Mouse (Mus musculus): ENCODE data around the gene Olfr223.
"Not testable (repeated sequence)": the region's sequence is repeated elsewhere in the genome, so short reads cannot be mapped to it uniquely, and the experiment has no call there.

The Olfr223 gene

GRCm38 (mm10) chr11:59593189-59593588 is at the start of gene Olfr223:
TSS of gene Olfr223 (minus strand) at chr11:59593289.
- DNase-seq, result no peak

GRCm38 (mm10) chr11:59642420-59642819 is 49.3 kb upstream of the Olfr223 start:
- DNase-seq, result peak; percentile 32

DNA sequence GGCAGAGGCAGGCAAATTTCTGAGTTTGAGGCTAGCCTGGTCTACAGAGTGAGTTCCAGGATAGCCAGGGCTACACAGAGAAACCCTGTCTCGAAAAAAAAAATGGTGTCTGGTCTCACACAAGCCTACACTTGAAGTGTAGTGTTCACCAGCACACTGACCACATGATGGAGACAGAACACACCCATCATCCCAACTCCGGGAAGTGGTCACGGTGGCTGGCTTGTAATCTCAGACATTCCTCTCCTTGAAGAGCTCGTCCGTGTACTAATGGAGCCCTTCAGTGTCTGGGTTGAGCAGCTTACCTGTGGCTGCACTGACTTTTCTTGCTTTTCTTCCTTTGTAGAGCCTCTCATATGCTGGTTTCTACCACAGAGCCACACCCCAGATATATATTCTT is 48.1 kb upstream of the Olfr223 start:
- peak; percentile 64 for DNase-seq

DNA sequence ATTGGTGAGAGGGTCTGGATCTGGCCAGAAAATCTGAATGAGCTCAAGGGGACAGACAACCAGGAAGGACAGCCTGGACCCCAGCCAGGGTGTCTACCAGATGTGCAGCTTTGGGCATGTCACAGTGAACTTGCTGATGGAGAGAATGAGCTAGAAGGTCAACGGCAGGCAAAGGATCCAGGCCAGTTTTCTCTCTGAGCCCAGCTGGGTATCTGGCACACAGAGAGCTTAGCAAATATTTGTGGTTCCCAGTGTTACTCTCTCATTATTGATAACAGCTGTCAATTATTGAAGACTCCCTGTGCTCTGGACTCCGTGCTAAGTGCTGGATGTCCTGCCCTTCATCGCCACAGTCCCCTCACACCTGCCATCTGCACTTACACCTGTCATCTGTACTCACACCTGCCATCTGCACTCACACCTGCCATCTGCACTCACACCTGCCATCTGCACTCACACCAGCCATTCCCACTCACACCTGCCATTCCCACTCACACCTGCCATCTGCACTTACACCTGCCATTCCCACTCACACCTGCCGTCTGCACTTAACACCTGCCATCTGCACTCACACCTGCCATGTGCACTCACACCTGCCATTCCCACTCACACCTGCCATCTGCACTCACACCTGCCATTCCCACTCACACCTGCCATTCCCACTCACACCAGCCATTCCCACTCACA is 47.0 kb upstream of the Olfr223 start:
- DNase-seq, result peak; percentile 40

GRCm38 (mm10) chr11:59636695-59637414 is 43.8 kb upstream of the Olfr223 start:
- peak; percentile 59 for DNase-seq

- DNase-seq, result peak; percentile 79
Measured at GRCm38 (mm10) chr11:59635821-59636694, 43.0 kb upstream of the Olfr223 start.

- no peak for DNase-seq
Measured at GRCm38 (mm10) chr11:59635251-59635795, 42.2 kb upstream of the Olfr223 start.

GRCm38 (mm10) chr11:59634001-59634660 is 41.0 kb upstream of the Olfr223 start:
- peak; percentile 63 for DNase-seq

GRCm38 (mm10) chr11:59633037-59633436 is 39.9 kb upstream of the Olfr223 start:
- DNase-seq, result peak; percentile 86

DNA sequence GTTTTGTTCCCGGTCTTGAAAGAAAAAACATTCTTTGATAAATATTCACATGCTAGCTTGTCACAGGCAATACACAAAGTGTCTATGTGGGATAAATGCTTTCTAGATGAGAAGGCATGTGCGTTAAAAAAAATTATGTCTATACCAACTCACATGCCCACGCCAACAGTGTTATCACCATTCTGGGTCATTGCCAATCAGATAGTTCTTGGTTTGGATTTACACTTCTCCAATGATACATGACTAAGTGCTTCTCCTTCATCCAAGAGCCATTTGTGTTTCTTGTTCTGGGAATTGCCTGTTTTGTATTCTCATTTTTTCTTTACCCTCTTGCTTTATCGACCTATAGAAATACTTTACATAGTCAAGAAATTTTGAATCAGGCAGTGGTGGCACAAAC is 38.9 kb upstream of the Olfr223 start:
- DNase-seq, result no peak

DNA sequence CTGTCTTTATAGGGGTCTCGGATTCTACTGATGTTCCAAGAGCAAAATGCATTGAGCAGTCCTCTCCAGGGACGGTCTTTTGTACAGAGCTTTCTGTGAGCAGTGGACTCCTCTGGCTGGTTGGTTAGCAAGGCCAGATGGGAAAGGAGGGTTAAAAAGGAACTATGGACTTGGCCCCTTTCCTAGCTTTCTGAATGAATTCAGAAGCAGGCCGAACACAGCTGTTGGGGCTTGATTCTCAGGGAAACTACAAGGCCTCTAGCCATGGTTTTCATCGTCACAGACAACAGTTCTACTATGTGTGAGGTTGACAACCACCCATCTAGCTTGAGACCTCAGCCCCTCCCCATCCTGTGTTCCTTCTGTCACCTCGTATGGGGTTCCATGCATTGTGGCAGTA is 36.8 kb upstream of the Olfr223 start:
- DNase-seq, result no peak

GRCm38 (mm10) chr11:59628177-59628576 is 35.1 kb upstream of the Olfr223 start:
- no peak for DNase-seq

- no peak for DNase-seq
Measured at GRCm38 (mm10) chr11:59626192-59626591, 33.1 kb upstream of the Olfr223 start.

DNA sequence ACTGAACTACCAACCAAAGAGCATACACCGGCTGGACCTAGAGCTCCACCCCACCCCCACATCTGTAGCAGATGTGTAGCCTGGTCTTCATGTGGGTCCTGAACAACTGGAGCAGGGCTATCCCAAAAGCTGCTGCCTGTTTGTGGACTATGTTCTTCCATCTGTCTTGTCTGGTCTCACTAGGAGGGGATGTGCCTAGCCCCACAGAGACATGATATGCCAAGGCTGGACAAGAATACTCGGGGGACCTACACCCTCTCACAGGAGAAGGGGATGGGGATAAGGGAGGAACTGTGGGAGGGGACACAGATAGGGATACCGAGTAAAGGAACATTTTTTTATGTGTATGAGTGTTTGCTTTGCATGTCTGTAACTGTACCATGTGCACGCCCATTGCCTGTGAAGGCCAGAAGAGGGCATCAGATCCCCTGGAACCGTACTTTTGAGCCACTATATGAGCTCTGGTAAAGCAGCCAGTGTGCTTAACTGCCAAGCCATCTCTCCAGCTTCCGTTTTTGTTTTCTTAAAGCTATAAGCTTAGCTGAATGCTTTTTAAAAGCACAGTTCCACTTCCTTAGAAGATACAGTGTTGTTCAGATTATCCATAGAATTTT is 31.0 kb upstream of the Olfr223 start:
- peak; percentile 86 for DNase-seq

- peak; percentile 42 for DNase-seq
Measured at GRCm38 (mm10) chr11:59622214-59622613, 29.1 kb upstream of the Olfr223 start.

DNA sequence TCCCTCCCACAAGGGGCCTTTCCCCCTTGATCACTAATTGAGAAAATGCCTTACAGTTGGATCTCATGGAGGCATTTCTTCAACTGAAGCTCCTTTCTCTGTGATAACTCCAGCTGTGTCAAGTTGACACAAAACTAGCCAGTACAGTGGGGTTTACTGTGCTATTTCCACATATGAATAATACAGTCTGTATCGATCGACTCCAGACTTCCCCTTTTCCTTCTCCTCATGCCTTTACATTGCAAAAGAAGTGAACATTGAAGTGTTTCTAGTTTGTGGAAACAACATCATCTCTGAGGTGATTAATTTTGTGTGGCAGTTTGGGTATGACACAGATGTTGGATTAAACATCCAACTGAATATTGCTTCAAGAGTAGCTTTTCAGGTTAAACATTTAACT is 23.9 kb upstream of the Olfr223 start:
- not testable (repeated sequence) for DNase-seq

GRCm38 (mm10) chr11:59614120-59614519 is 21.0 kb upstream of the Olfr223 start:
- DNase-seq, result peak; percentile 73

GRCm38 (mm10) chr11:59611646-59612045 is 18.6 kb upstream of the Olfr223 start:
- peak; percentile 40 for DNase-seq

DNA sequence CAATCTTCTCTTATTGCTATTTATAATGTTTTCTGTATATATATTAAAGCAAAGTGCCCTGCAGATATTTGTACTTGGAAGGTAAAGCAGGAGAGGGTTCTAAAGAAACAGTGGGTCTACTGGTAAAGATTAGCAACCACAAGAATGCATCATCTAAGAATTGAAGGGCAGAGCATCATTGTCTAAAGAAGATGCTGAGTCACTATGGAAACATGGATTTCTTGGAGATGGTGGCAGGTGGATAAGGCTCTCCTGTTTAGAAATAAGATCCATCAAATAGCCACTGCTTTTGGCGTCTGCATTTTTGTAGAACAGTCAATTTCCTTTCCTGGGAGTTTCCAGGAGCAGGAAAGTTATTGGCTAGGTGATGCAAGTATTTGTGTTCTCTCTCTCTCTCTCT is 9.2 kb upstream of the Olfr223 start:
- DNase-seq, result no peak

DNA sequence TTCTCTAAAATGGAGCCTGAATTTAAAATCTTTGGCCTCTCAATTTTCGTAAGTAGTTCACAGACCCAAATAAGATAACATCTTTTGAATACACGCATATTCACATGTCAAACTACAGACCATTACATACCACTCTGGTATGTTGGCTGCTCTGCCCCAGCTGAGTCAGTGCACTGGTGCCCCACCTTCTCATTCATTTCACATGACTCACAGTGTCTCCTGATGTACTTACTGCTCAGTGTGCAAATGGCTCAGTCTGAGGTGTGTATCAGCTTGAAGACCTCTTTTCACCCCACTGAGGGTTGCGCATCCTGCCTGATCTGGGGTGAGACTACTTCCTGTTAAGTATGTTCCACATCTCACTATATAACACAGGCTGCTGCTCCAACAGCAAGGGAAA is 7.8 kb upstream of the Olfr223 start:
- peak; percentile 21 for DNase-seq

DNA sequence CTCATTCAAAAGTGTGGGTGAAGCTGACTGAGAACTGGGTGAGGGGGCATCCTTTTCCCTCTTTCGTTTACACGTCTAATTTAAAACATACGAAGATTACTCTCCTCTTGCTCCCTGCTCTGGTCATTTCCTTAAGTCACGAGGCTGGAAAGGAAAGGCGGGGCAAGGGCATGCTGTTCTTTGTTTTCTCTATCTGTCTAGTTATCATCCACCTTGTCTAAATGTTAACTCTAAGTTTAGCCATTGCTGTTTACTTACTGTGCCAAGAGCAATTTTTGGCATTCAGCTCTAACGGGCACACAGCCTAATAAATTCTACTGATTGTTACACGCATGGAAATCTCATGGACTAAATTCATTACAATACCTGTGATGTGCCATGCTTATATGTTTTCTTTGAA is 6.1 kb upstream of the Olfr223 start:
- peak; percentile 15 for DNase-seq

DNA sequence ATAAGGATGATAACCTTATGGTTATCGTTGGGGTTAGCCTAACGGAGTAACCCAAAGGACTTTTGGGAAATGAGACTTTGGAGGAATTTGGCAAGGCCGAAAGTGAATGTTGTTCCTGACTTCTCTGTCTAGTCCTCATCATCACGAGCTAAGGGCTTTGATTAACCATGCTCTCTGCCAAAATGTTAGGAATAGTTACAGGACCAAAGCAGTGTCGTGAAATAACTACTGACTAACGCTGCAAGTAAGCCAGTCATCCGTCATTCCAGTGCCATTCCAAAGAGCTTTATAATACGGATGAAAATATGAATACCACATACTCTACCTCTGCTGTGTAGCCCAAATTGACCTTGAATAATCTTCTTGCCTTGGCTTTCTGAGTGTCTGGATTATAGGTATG is 3.9 kb upstream of the Olfr223 start:
- DNase-seq, result no peak
